Mouse (Mus musculus): Measurements from ENCODE around the gene Gm17361. TPM values are rescaled to one million over a fixed set of nuclear protein-coding genes. Genes with fewer than 3 reads are reported as not detected.
"Not testable (repeated sequence)": the region's sequence is repeated elsewhere in the genome, so short reads cannot be mapped to it uniquely, and the experiment has no call there.

The Gm17361 gene
- total RNA-seq (2021): not detected
- long read RNA-seq, experiment 1: 0 reads
- long read RNA-seq, experiment 2: 0 reads

DNA sequence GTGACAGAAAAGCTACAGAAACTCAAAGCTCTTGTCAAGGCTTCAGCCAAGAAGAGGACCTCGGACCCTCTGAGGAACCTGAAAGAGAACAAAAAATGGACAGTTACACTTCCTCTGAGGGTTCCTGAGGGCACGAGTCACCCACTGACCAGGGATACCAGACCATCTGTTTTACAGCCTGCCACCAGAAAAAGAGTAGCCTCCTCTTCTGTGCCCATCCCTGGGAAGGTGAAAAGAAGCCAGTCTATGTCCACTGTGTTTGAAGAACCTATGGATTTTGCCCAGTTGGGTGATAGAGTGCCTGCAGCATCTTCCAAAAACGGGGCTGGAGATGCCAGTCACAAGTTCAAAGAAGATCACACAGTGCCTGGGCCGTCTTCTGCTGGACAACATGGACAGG, at the start of gene Gm17361:
Gene Gm17361 (plus strand): TSS at position 301 of the 400 bp plus-strand sequence.
- DNase-seq; intact Hi-C loops (cut with DNase I): not testable (repeated sequence)

All from gastrocnemius, postnatal 36 days (tissue).